Mouse (Mus musculus): ENCODE measurements around the gene Gm20696. TPM values are rescaled to one million over a fixed set of nuclear protein-coding genes. Genes with fewer than 3 reads are reported as not detected.

The Gm20696 gene
- polyA plus RNA-seq, 1 experiment from 2014 or later: 5.3 TPM

GRCm38 (mm10) chr6:99636121-99636520, 30.5 kb downstream of the Gm20696 start:
- no peaks in the 10 kb centered on the region for H3K27me3 ChIP-seq (ENCODE audit: control insufficient read depth, insufficient read depth, low read length)
- no peaks in the 10 kb centered on the region for H3K36me3 ChIP-seq (ENCODE audit: control insufficient read depth, insufficient read depth, low read length)
- H3K27ac ChIP-seq (ENCODE audit: low read depth, low read length): no peak overlapping the region
- 77% methylated on average over 9 of the region's 9 CpGs for WGBS
- no peak for ATAC-seq (replicated peaks; ENCODE audit: low FRiP score)
- H3K4me3 ChIP-seq (ENCODE audit: low read depth, low read length): no peak overlapping the region
- DNase-seq (ENCODE audit: low spot score): no peak
- H3K9ac ChIP-seq (ENCODE audit: low read length): no peak overlapping the region
- no peak overlapping the region for H3K4me2 ChIP-seq (ENCODE audit: low read depth, low read length, severe bottlenecking)
- 0 out of 2 replicates have a peak, but pooled peaks cover 3% of the 10 kb centered on the region for H3K4me1 ChIP-seq (replicated peaks; ENCODE audit: control insufficient read depth, insufficient read depth, low read length)
- no peaks in the 10 kb centered on the region for H3K9me3 ChIP-seq (ENCODE audit: control insufficient read depth, low read length)

- Histone ChIP-seq H3K36me3 (ENCODE audit: control insufficient read depth, insufficient read depth, low read length) (no peaks in the 10 kb centered on the region), H3K4me1 (replicated peaks; ENCODE audit: control insufficient read depth, insufficient read depth, low read length) (0 out of 2 replicates have a peak, but pooled peaks cover 3% of the 10 kb centered on the region), H3K4me2 (ENCODE audit: low read depth, low read length, severe bottlenecking) (no peak overlapping the region), H3K27me3 (ENCODE audit: control insufficient read depth, insufficient read depth, low read length) (no peaks in the 10 kb centered on the region), H3K27ac (ENCODE audit: low read depth, low read length) (no peak overlapping the region), H3K4me3 (ENCODE audit: low read depth, low read length) (no peak overlapping the region), H3K9ac (ENCODE audit: low read length) (no peak overlapping the region), H3K9me3 (ENCODE audit: control insufficient read depth, low read length) (no peaks in the 10 kb centered on the region)
- WGBS: 90% methylated on average over 32 of the region's 32 CpGs
- ATAC-seq (replicated peaks; ENCODE audit: low FRiP score): no peak
- no peak for DNase-seq (ENCODE audit: low spot score)
Measured at GRCm38 (mm10) chr6:99632121-99632980, 34.2 kb downstream of the Gm20696 start.

- no peak for ATAC-seq (replicated peaks; ENCODE audit: low FRiP score)
- 0 out of 2 replicates have a peak, but pooled peaks cover 3% of the 10 kb centered on the region for H3K4me1 ChIP-seq (replicated peaks; ENCODE audit: control insufficient read depth, insufficient read depth, low read length)
- 89% methylated on average over 5 of the region's 5 CpGs for WGBS
Measured at GRCm38 (mm10) chr6:99631637-99632036, 35.0 kb downstream of the Gm20696 start.

GRCm38 (mm10) chr6:99629726-99630458, 36.7 kb downstream of the Gm20696 start:
- 82% methylated on average over 8 of the region's 8 CpGs for WGBS
- Histone ChIP-seq H3K4me2 (ENCODE audit: low read depth, low read length, severe bottlenecking) (no peak overlapping the region), H3K4me1 (replicated peaks; ENCODE audit: control insufficient read depth, insufficient read depth, low read length) (peaks cover 4% of the 10 kb centered on the region), H3K27ac (ENCODE audit: low read depth, low read length) (no peak overlapping the region), H3K9ac (ENCODE audit: low read length) (no peak overlapping the region), H3K9me3 (ENCODE audit: control insufficient read depth, low read length) (no peaks in the 10 kb centered on the region), H3K4me3 (ENCODE audit: low read depth, low read length) (no peak overlapping the region), H3K27me3 (ENCODE audit: control insufficient read depth, insufficient read depth, low read length) (no peaks in the 10 kb centered on the region), H3K36me3 (ENCODE audit: control insufficient read depth, insufficient read depth, low read length) (no peaks in the 10 kb centered on the region)
- ATAC-seq (replicated peaks; ENCODE audit: low FRiP score): no peak
- DNase-seq (ENCODE audit: low spot score): no peak

More at GRCm38 (mm10) chr6:99631637-99632036, 35.0 kb downstream of the Gm20696 start:
- H3K27ac ChIP-seq (ENCODE audit: low read depth, low read length): no peak overlapping the region
- H3K36me3 ChIP-seq (ENCODE audit: control insufficient read depth, insufficient read depth, low read length): no peaks in the 10 kb centered on the region
- H3K27me3 ChIP-seq (ENCODE audit: control insufficient read depth, insufficient read depth, low read length): no peaks in the 10 kb centered on the region
- no peak overlapping the region for H3K4me3 ChIP-seq (ENCODE audit: low read depth, low read length)
- H3K4me2 ChIP-seq (ENCODE audit: low read depth, low read length, severe bottlenecking): no peak overlapping the region
- no peaks in the 10 kb centered on the region for H3K9me3 ChIP-seq (ENCODE audit: control insufficient read depth, low read length)
- H3K9ac ChIP-seq (ENCODE audit: low read length): no peak overlapping the region
- no peak for DNase-seq (ENCODE audit: low spot score)

- Histone ChIP-seq H3K4me2 (ENCODE audit: low read depth, low read length, severe bottlenecking) (no peak overlapping the region), H3K4me1 (replicated peaks; ENCODE audit: control insufficient read depth, insufficient read depth, low read length) (peaks cover 4% of the 10 kb centered on the region), H3K4me3 (ENCODE audit: low read depth, low read length) (no peak overlapping the region), H3K36me3 (ENCODE audit: control insufficient read depth, insufficient read depth, low read length) (no peaks in the 10 kb centered on the region), H3K9ac (ENCODE audit: low read length) (no peak overlapping the region), H3K9me3 (ENCODE audit: control insufficient read depth, low read length) (no peaks in the 10 kb centered on the region), H3K27ac (ENCODE audit: low read depth, low read length) (no peak overlapping the region), H3K27me3 (ENCODE audit: control insufficient read depth, insufficient read depth, low read length) (no peaks in the 10 kb centered on the region)
- 25% methylated on average over 2 of the region's 2 CpGs for WGBS
- ATAC-seq (replicated peaks; ENCODE audit: low FRiP score) (0 out of 2 replicates have a peak, but pooled peaks have one; percentile 51), DNase-seq (ENCODE audit: low spot score) (no peak)
Measured at GRCm38 (mm10) chr6:99626347-99626746, 40.2 kb downstream of the Gm20696 start.

- 17% methylated on average over 7 of the region's 7 CpGs for WGBS
- peaks cover 4% of the 10 kb centered on the region for H3K4me1 ChIP-seq (replicated peaks; ENCODE audit: control insufficient read depth, insufficient read depth, low read length)
- no peak; the same call in 1 of the 2 replicates for ATAC-seq (replicated peaks; ENCODE audit: low FRiP score)
- H3K36me3 ChIP-seq (ENCODE audit: control insufficient read depth, insufficient read depth, low read length): no peaks in the 10 kb centered on the region
- H3K9ac ChIP-seq (ENCODE audit: low read length): no peak overlapping the region
- H3K4me3 ChIP-seq (ENCODE audit: low read depth, low read length): no peak overlapping the region
- no peaks in the 10 kb centered on the region for H3K9me3 ChIP-seq (ENCODE audit: control insufficient read depth, low read length)
- H3K4me2 ChIP-seq (ENCODE audit: low read depth, low read length, severe bottlenecking): no peak overlapping the region
- no peaks in the 10 kb centered on the region for H3K27me3 ChIP-seq (ENCODE audit: control insufficient read depth, insufficient read depth, low read length)
- DNase-seq (ENCODE audit: low spot score): no peak
- H3K27ac ChIP-seq (ENCODE audit: low read depth, low read length): no peak overlapping the region; the same call in 1 of the 2 replicates
Measured at GRCm38 (mm10) chr6:99625803-99626202, 40.8 kb downstream of the Gm20696 start.

- WGBS: 25% methylated on average over 7 of the region's 7 CpGs
- H3K27me3 ChIP-seq (ENCODE audit: control insufficient read depth, insufficient read depth, low read length): no peaks in the 10 kb centered on the region
- no peak overlapping the region for H3K4me3 ChIP-seq (ENCODE audit: low read depth, low read length)
Measured at GRCm38 (mm10) chr6:99625306-99625705, 41.3 kb downstream of the Gm20696 start.

GRCm38 (mm10) chr6:99624542-99624941, 42.1 kb downstream of the Gm20696 start:
- no peak for ATAC-seq (replicated peaks; ENCODE audit: low FRiP score)
- WGBS: 86% methylated on average over 3 of the region's 3 CpGs
- peaks cover 4% of the 10 kb centered on the region for H3K4me1 ChIP-seq (replicated peaks; ENCODE audit: control insufficient read depth, insufficient read depth, low read length)

More at GRCm38 (mm10) chr6:99625306-99625705, 41.3 kb downstream of the Gm20696 start:
- Histone ChIP-seq H3K4me1 (replicated peaks; ENCODE audit: control insufficient read depth, insufficient read depth, low read length) (peaks cover 4% of the 10 kb centered on the region), H3K36me3 (ENCODE audit: control insufficient read depth, insufficient read depth, low read length) (no peaks in the 10 kb centered on the region), H3K9ac (ENCODE audit: low read length) (no peak overlapping the region), H3K4me2 (ENCODE audit: low read depth, low read length, severe bottlenecking) (no peak overlapping the region), H3K9me3 (ENCODE audit: control insufficient read depth, low read length) (no peaks in the 10 kb centered on the region), H3K27ac (ENCODE audit: low read depth, low read length) (no peak overlapping the region)
- DNase-seq (ENCODE audit: low spot score) (no peak), ATAC-seq (replicated peaks; ENCODE audit: low FRiP score) (no peak; the same call in 1 of the 2 replicates)

More at GRCm38 (mm10) chr6:99624542-99624941, 42.1 kb downstream of the Gm20696 start:
- DNase-seq (ENCODE audit: low spot score): no peak
- Histone ChIP-seq H3K27ac (ENCODE audit: low read depth, low read length) (no peak overlapping the region), H3K36me3 (ENCODE audit: control insufficient read depth, insufficient read depth, low read length) (no peaks in the 10 kb centered on the region), H3K27me3 (ENCODE audit: control insufficient read depth, insufficient read depth, low read length) (no peaks in the 10 kb centered on the region), H3K9ac (ENCODE audit: low read length) (no peak overlapping the region), H3K4me2 (ENCODE audit: low read depth, low read length, severe bottlenecking) (no peak overlapping the region), H3K4me3 (ENCODE audit: low read depth, low read length) (no peak overlapping the region), H3K9me3 (ENCODE audit: control insufficient read depth, low read length) (no peaks in the 10 kb centered on the region)

Data from forebrain, embryonic 11.5 days (tissue).